Mouse (Mus musculus): ENCODE measurements at regions not wholly inside any gene's neighbourhood (a gene's known extent, or its start where the extent isn't known, plus 50 kb on each side); places are given as distances from the start of the nearest gene placed in this dataset.

DNA sequence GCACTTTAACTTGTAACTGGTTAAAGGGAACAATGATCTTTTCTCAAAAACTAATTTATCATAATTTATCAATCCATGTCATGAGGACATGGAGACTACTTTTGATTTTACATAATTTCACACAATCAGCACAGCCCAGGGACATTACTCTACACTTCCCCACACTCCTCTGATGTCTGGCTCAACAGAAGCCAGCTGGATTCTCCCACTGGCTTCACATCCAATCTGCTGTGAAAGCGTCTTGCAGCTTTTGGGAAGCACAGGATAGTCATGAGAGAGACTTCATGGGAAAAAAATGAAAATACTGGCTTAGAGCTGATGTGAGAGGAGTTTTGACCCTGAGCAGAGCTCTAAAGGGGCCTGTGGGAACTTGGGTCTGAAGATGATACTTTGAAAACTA lies 61.7 kb upstream of the Hrasls start:
- no peak for DNase-seq (ENCODE audit: low spot score in 2 of 2)

DNA sequence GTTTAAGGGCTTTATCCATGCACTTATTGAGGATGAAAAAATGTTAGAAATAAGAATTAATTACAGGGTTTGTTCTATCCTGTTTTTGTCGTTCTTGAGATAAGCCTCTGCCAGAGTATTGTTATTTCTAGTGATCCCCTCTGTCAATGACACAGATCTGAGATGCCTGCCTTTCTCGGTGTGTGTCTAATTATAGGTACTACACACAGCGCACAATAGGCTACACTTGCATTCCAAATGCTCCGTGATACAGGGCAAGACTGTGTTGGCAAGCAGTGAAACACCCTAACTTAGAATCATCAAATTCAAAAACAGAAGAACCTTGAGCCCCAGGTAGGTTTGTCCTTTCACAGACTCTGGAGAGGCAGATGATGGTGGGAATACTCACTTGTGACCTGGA lies 90.3 kb upstream of the Hrasls start:
- no peak for DNase-seq (ENCODE audit: low spot score in 2 of 2)

DNA sequence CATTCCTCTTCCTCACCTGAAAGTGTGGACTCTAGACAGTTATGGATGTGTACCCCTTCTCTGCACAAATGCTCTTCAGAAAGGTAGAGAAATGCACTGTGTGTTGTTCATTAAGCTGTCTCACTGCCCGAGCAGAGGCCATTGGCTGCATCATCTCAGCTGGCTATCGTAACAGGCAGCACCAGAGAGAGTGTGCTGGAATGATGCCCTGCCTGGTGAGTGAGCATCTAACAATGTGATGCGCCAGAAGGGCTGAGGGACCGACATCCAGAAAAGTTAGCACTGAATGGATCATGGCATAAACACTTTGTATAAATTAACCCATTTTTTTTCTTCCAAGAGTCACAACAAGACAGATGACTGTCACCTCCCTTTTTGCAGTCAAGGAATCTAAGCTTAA lies 112.7 kb upstream of the Hrasls start:
- DNase-seq (ENCODE audit: low spot score in 2 of 2): no peak

DNA sequence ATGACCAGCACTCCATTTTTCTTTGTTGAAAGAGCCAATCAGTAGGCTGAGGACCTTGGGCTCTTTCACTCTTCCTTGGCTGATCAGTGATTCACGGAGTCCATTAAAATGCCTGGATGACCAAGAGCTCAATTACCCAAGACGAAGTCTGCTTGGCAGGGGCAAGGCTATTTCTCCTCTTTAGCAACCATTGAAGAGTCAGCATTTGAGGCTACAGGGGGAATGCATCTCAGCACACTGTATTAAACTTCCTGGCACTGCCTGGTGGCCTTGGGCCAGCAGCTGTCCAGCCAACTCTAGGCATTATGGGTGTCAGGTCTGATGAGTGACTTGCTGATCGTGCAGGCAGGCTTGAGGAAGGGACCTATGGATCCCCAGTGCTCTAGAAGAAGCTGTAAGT lies 136.5 kb upstream of the Mb21d2 start:
- no peak for DNase-seq (ENCODE audit: low spot score in 2 of 2)

DNA sequence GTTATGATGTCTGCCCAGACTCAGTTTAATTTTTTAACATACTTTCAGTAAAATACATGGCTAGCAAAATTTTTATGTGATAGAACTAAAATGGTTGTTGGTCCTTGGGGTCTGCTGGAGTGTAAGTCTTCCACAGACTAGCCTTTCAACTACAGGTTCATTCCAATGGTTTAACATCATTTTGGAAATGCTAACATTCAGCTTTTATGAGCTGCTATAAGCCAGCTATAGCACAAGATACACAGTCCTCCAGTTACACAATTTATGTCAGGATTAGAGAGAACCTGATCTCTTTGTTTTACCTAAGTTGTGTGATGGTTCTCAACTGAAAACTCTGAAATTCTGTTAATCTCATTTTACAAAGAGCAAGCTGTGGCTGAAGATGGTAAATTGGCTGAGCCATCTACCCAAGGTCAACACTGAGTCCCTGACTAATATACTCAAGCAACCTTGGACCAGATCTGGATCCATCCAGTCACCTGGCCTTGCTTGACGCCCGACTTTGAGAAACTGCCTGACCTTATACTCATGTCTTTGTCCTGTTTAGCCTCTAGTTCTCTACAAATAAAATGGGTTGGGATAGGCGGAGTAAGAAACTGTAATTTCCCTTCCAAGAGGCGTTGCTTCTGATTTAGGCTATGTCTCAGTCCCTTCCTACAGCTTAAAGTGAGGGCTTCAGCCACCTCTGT lies 135.8 kb upstream of the Mb21d2 start:
- no peak for DNase-seq (ENCODE audit: low spot score in 2 of 2)

DNA sequence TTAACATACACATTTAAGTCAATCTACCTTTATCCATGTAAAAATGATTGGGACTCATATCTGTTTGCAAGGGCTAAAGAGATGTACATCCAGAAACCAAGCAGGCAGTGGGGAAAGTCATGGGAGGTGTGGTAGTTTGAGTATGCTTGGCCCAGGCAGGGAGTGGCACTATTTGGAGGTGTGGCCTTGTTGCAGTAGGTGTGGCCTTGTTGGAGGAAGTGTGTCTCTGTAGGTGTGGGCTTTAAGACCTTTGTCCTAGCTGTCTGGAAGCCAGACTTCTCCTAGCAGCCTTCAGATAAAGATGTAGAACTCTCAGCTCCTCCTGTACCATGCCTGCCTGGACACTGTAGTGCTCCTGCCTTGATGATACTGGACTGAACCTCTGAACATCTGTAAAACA lies 133.9 kb upstream of the Mb21d2 start:
- no peak for DNase-seq (ENCODE audit: low spot score in 2 of 2)

DNA sequence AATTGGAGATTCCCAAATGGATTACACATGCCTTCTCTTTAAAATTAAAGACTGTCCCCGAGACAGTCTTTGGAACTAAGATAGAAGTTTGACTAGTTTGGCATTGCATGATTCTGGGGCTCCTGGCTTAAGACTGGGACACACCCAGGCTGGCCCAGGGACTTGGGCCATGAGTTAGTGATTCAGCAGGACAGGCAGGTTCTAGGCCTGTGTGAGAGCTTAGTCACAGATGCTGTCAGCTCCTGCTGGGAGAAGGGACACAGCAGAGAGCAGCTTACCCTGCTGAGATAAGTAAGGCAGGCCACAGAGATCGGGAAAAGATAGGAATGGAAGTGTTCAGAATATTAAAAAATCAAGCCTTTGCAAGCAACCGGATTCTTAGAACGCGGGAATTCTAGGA lies 127.6 kb upstream of the Mb21d2 start:
- DNase-seq (ENCODE audit: low spot score in 2 of 2): no peak

DNA sequence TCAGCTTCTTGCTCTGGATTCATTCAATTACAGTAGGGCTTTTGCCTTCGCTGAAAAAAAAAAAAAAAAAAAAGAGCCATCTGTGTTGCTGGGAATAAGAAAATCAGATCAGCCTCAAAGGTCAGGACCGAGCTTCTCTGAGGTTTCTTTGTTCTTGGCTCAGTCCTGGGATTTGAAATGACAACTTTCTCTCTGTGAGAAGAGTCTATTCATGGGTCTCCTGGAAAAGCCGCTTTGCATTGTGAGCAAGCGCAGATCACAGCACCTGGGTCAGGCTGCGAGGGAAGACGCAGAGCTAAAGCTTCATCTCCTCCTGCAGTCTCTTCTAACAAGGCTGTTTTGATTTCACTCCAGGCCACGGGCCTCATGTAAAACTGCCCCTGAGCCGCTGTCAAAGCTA lies 125.0 kb upstream of the Mb21d2 start:
- DNase-seq (ENCODE audit: low spot score in 2 of 2): peak in 1 of 2 experiments; percentile 39

DNA sequence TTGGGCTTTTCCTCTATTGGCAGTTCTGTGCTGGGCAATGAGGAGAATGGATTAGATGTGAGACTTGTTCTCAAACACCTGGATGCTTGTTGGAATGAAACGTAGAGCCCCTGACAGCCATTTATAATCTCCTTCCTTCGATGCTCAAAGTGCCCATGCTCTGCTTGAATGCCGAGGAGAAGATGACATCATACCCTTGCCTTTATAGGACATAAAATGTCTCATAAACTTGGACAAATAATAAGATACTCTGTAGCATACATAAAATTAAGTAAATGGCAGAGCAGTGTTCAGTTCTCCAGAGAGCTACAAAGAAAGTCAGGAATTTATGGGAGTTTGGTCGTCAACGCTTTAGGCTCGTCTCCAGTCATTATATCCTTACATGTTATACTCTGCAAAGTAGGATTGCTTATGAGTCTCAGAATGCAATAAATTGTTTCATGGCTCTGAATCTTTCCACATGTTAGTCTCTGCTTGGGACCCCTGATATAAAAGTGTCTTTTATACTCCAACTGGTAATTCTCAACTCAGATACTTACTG lies 117.0 kb upstream of the Mb21d2 start:
- DNase-seq (ENCODE audit: low spot score in 2 of 2): no peak

DNA sequence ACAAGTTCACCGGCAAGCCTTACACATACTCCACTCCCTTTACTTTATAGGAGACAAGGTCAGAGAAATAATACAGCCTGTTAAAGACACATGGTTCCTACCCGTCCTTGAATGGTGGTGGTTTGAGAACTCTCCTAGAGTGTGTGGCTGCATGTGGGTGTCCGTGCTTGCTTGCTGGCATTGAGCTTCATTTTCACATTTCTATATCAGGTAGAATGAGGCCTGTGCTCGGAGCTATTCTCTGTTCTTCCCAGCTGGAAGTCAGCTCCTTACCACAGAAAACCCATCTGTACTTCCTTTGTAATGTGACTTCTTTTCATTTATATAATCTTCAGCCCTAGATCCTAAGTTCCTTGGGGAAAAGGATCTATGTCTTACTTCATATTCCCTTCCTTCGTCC lies 106.0 kb upstream of the Mb21d2 start:
- DNase-seq (ENCODE audit: low spot score in 2 of 2): no peak

DNA sequence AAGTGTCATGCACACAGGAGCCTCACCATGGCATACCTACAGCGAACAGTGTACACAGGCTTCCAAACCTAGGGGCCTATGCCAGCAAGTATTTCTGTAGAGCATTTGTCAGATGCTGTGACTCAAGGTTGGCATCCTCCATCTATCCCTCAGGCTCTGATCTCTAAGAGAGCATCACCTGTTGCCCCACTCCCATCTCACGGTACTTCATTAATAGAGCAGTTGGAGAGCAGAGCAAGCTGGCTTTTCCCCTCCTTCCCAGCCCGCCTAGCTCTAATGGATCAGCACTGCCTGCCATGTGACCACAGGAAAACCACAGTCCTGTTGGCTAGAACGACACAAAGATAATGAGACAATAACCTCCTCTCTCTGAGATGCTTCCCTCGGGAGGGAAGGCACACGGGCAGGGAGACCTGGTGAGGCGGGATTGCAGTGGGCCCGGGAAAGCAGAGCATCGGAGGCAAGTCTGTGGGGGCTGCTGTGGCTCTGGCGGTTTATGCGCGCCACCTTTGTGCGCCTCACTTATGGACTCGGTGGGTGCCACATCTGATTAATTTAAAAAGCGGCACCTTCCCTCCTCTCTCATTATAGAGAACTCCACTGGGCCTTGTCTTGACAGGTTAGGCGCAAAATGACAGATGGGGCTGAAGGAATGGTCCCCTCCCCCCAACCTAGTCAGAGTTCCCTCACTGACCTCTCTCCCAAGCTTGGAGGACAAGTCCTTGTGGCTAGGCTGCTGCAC lies 104.8 kb upstream of the Mb21d2 start:
- DNase-seq (ENCODE audit: low spot score in 2 of 2): no peak

DNA sequence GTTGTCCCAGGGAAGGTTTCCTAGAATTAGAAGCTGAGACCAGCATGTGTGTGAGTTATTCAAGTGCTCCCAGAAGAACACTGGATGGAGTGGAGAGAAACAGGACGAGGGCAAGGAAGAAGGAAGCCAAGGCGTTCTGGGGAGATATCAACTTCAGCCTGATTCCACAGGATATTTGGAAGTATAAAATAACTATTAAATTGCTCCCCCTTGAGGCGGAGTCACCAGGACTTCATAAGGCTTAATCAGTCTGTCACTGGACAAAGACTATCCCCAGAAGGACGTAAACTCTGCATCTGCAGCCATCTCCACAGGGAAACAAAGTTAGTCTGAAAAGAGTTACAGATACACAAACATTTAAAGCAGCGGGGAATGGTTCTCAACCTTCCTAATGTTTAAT lies 103.9 kb upstream of the Mb21d2 start:
- no peak for DNase-seq (ENCODE audit: low spot score in 2 of 2)

DNA sequence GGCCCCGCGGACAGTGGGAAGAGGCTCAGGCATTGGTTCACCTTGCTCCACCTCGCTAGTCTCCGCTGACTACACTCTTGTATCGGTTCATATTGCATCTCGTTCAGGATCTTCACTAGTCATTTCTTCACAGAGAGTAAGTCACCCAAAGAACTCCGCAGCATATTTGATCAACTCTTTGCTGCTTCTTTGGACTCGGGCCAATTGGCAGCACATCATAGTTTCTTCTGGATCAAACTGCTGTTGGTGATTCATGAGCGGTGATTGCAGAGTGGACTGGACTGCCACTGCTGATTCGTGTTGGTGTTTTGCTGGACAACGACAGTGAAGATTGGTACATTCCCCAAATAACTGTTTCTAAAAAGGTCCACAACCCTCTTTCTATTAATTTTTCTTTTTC lies 98.4 kb upstream of the Mb21d2 start:
- no peak for DNase-seq (ENCODE audit: low spot score in 2 of 2)

DNA sequence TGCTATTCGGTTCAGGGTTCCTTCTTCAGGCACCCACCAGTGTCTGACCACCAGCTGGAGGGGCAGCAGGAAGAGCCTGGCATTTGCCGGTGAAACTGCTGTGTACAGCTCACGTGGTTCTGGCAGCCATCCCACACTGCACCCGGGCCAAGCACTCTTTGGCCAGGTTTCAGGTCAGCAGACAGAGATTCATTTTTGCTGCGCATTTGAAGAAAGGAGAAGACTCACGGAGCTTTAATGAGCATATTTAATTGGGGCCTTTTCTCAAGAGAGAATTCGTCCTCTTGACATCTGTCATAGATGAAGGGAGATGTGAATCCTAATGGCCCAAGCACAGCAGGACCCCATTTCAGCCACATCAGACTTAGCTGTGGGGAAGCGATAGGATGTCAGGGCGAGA lies 71.8 kb upstream of the Mb21d2 start:
- peak; percentile 28 to 30 for DNase-seq (ENCODE audit: low spot score in 2 of 2)

DNA sequence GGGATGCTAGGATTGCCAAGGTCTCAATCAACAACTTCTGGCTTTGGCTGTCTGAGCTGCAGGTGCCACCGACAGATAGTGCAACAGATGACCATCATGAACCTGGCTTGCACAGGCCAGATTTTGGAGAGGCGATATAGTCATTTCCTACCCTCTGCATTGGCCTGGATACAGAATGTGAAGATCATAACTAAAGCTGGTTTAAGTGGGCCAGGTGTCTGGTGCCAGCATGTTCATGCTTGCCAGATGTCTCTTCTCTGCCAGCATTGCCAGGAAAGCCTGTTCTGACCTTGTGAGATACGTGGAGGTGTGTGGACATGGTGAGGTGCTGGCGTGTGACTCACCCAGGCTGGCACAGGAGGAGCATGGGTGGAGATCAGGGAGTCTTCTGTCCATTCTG lies 70.2 kb upstream of the Mb21d2 start:
- peak in 1 of 2 experiments; percentile 5 for DNase-seq (ENCODE audit: low spot score in 2 of 2)

DNA sequence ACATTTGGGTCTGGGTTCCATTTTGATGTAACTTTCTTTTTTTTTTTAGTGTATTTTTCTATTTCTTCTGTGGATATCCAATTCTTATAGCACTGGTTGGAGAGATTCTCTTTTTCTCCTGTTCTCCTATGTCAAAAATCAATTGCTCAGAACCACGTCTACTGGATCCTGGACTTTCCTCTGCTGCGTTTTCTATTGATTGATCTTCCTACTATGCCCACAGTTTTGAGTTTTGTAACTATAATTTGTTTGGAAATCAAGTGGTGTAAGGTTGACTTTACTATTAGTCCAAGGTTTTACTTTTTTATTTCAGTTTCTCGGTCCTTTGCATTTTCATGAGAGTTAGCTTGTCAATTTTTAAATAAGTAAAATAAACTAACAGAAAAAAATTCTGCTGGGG lies 67.2 kb upstream of the Mb21d2 start:
- no peak for DNase-seq (ENCODE audit: low spot score in 2 of 2)

DNA sequence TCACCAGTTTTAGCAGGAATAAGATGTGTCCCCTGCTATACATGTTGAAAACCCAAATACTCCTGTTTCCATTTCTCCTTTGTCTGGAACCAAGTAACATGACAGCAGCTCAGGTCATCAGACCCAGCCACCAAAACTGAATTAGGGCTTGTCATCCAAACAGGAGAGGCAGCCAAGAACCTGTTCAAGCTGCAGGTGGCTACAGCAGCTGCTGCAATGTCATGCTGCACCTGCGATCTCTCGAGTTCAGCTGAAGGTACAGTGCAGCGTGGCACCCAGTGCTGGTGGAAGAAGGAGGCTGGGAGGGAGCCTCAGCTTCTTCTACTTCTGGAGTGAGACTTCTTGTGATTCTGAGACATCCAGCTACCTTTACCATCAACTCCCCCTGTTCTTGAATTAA lies 61.2 kb upstream of the Mb21d2 start:
- no peak for DNase-seq (ENCODE audit: low spot score in 2 of 2)

DNA sequence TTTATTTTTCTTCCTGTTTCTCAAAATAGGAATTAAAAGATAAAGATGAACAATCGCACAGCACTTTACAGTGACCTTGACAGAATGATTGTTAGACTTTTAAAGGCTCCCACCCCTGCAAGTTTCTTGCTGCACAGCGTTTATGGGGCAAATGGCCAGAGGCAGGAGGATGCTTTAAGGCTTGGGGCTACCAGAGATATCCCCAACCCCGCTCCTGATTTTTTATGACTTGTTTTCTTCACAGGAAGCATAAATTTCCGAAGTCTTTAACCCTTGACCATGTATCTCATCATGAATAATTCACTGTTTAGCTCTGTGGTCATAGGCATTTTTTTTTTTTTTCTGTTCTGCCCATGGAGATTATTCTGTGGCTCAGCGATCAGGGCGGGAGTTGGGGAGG lies 55.5 kb upstream of the Mb21d2 start:
- DNase-seq (ENCODE audit: low spot score in 2 of 2): no peak

DNA sequence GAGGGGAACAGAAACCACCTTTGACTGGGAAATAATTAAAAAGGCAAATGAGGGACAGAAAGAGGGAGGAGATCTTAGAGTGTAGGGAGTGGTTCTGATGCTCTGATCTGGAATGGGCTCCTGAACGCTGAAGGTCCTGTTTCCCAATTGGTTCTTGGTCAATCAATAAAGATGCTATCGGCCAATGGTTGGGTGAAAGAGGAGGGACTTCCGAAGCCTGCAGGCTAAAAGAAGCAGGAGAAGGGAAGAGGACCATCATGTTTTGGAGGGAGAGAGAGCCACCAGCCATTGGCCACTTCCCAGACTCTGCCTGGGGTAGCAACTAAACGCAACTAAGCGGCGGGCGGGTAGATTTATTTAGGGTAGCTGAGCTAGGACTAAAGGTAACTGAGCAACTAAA lies 53.4 kb upstream of the Mb21d2 start:
- DNase-seq (ENCODE audit: low spot score in 2 of 2): no peak

All from layer of hippocampus, postnatal 14 days (tissue).